Mouse (Mus musculus) left cerebral cortex, adult 6 months (tissue): Measurements from ENCODE around the gene Dlgap1. TPM values are rescaled to one million over a fixed set of nuclear protein-coding genes. Genes with fewer than 3 reads are reported as not detected.

ENCODE experiments used
- long read RNA-seq, 2 experiments: library from polyadenylated mRNA; unstranded; transcript quantifications; one replicate each; pipeline ENCODE4 v2.0.0; 2019 to 2020
- polyA plus RNA-seq: library from polyadenylated mRNA; unstranded; fragments of <200 nt; fragmentation: Nextera tagmentation; gene quantifications from 2 replicates; pipeline ENCODE4 v1.2.3, GENCODE M21; 2021

Dlgap1 gene
- polyA plus RNA-seq, result 142 and 153 TPM in 2 replicates
- long read RNA-seq, experiment 1, full-length matches to known transcripts, result 334 of 1,120 reads
- long read RNA-seq, experiment 1, partial matches to known transcripts, result 338 of 1,120 reads
- long read RNA-seq, experiment 1, other reads (novel, unspliced or antisense), result 448 of 1,120 reads
- long read RNA-seq, experiment 2, full-length matches to known transcripts, result 31 of 247 reads
- long read RNA-seq, experiment 2, partial matches to known transcripts, result 121 of 247 reads
- long read RNA-seq, experiment 2, other reads (novel, unspliced or antisense), result 95 of 247 reads

GRCm38 (mm10) chr17:69969021-69969815 lies at the start of gene Dlgap1:
Gene Dlgap1, plus strand, starts transcription at chr17:69969073.

GRCm38 (mm10) chr17:70853436-70853905 lies 884.6 kb downstream of the Dlgap1 start, which contains the start of gene Tgif1:
Gene Tgif1, minus strand, starts transcription at chr17:70853546.

